Mouse (Mus musculus) spleen, postnatal 4 days (tissue): ENCODE measurements around the gene Csmd2.

Experiments used
- DNase-seq, 2 experiments: peaks; one replicate each; pipeline ENCODE4 v3.0.0; 2022; ENCODE audit warnings: low spot score in 2 of 2

Csmd2 gene

DNA sequence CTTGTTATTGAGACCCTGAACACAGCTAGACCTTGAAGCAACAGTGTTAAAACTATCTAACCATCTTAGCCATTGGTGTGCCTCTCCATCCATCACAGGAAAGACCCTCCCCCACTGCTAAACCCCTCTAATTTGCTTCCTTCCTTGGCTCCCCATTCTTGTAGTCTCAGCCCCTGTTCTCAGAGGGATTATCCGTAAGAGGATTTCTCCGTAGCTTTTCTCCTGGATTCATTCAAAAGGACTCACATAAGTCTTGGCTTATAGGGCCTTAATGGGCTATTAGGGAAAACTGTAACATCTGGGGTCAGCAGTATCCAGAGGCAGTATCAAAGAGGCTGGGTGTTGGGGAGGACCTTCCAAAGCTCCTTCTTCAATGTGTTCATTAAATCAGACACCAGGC is 152.3 kb downstream of the Csmd2 start:
- no peak for DNase-seq

DNA sequence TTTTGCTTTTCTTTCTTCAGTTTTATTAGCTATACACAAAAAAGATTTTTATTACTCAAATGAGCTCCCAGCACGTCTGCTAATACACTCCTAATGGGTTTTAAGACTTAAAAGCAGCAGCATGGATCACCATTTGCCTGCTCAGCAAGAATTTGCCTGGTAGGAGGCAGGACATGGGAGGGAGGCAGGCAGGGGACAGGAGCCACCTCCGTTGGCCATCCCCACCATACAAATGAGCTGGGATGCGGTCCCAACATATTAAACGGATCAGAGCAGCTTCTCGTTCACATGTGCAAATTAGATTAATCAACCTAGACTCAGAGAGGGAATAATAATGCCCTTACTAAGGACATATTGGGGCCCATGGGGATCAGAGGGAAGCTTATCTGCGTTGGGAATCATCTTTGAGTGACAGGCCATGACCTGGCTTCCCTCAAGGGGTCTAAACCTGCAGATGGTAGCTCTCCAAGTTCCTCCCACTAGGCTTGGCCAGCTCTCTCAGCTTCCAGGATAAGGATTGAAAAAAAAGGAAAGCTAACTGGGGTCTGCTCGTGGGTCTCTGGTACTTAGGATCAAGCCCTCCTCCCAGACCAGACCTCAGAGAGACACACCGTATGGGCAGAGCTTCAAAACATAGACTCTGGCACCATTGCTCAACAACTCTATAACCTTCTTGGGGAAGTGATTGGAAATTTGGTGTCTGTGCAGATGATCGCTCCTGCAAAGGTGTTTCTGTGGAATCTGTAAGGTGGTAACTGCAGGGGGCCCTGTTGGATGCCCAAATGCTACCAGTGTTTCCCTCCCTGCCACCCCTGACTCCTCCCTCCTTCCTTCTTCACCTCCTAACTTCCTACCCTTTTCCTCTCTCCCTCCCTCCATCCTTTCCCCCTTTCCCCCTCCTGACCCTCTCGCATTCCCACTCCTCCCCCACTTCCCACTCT is 153.8 kb downstream of the Csmd2 start:
- DNase-seq: no peak

DNA sequence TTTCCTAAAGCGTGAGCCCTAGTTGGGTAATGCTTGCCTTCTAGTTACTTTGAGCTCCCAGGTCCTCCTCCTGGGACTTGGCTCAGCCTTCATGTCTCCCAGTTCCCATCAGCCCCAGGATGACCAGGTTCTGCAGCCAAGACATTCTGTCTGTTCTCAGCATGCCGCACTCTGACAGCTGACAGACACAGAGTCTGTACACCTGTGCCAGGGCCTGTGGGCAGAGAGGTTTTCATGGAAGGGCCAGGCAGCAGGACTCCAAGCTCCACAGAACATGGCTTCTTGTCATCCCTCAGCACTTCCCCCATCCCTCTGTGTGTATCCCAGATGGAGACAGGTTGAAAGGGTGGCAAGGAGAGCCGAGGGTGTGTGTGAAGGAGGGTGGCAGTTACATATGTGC is 154.6 kb downstream of the Csmd2 start:
- DNase-seq: no peak

DNA sequence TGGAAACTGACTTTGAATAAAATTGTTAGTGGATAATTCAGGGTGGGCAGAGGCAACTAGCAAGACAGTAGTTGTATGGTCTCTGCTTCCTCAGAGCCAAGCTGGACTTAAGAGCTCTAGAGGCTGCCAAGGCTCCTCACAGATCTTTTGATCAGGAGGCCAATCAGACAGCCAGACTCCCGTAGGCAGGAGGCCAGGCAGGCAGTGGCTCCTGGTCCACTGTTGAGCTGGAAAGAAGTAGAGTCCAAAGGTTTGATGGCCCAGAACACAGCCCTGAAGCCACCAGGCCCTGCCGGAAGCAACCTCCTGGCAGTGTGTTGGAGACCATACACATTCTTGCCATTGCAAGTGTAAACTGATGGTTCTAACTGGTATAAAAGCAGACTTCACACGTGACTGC is 155.5 kb downstream of the Csmd2 start:
- DNase-seq: no peak

DNA sequence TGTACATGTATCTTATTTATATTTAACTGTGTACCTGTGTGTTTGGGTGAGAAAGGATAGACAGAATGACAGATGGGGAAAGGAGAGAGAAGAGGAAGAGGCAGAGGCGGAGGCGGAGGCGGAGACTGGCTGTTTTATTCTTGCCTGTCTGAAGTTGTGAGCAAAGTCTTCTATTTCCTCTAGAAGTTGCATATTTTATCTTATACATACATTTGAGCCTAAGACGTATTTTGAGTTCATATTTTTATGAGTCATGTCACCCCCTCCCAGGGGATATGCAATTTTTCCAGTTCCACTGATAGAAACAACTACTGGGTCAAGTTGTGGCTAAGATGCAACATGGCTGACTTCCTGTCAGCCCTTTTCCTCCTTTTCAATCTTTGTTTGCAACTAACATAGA is 161.9 kb downstream of the Csmd2 start:
- no peak for DNase-seq

DNA sequence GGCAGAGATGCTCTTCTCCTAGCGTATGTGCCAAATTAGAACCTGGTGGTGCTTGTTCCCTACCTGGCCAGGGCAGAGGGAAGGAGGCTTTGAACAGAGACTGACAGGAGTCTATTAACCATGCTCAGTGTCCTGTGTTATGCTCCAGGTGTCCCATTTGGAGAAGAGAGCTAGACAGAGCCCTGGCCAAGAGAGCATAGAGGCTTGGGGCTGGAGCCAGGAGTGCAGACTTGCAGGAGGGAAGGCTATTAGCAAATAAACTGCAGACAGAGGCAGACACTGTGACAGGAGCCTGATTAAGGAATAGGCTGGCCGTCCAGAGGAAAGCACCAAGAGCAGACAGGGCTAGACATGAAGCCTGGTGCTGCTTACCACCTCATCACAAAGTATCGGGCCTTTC is 164.4 kb downstream of the Csmd2 start:
- DNase-seq: no peak

DNA sequence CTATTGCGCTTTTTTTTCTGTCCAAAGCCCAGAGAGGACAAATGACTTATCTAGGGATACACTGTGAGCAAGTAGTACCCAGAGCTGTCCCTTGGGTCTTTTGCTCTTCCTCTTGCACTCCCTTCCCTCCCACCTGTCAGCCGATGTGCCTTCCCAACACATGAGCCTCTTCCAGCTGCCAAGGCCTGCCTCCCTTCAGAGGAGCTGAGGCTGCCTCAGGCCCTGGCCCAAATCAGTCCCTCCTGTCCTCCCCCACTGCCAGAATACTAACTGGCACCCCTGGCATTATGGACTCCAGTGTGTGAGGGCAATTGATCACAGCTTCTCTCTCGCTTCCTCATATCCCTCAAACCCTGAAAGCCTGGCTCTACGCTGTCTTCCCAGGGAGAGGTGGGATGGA is 165.5 kb downstream of the Csmd2 start:
- no peak for DNase-seq

DNA sequence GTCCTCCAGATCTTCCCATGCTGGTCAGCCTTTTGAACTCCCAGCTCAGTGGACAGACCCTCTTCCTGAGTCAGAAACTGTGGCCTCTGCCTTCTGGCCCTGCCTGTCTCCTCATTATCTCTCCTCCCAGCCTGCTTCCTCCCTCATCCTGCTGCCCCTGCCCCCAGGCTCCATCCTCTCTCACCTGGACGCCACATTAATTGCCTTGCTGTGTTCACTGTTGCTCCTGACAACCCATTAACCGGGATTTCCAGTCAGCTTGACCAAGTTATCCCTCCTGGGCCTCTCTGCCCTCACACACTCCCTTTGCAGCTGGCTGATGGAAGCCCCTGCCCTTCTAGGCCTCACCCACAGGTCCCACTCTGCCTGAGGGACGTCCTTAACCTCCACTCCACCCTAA is 167.6 kb downstream of the Csmd2 start:
- DNase-seq: no peak

DNA sequence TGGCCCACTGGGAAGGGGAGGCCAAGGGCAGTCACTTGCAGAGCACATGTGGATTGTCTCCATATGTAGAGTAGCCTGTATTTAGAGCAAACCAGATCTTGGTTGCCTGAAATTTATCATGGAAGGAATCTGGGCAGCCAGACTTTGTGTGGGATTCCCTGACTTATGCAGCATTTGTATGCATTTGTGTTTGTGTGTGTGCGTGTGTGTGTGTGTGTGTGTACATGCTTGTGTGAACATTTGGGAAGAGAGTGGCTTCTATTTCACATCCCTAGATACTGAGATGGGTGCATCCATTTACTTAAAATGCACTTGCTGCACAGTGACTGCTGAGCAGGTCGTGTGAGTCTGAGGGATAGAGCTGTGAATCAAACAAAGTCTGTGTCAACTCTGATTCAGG is 173.0 kb downstream of the Csmd2 start:
- no peak for DNase-seq

GRCm38 (mm10) chr4:128170181-128170580 is 182.5 kb downstream of the Csmd2 start:
- DNase-seq: no peak

DNA sequence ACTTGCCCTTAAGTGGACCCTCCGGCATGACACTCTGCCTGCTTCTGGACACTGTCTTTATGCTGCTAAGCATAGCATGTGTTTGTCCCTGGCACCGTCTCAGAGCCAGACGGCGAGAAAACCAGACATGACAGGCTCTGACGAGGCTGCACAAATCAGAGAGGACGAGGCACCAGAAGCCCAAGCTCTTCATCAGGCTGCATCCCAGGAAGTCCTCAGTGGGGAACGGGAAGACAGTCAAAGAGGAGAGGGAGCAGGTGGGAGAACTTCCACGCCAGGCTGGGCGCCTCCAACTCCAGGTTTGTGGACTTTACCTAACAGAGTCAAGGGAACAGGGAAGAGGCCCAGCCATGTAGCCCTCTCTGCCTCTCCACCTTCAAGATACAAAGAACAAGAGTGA is 183.6 kb downstream of the Csmd2 start:
- no peak for DNase-seq

GRCm38 (mm10) chr4:128171701-128172100 is 184.0 kb downstream of the Csmd2 start:
- no peak for DNase-seq

DNA sequence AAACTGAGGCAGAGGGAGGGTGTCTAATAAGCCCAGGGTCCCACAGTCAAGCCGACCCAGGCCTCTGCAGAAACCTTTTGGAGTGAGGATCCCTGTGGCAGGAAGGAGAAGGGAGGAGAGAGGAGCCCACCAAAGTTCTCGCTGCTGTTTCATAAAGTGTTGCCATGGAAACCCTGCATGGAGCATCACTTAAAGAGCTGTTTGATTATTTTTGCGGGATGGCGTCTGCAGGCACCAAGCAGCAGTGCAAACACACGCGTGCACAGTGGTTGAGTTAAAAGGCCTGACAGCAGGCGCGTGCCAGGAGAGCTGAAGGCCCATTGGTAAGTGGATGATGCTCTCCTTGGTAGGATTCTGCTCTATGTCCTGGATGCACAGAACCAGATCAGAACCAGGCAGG is 191.3 kb downstream of the Csmd2 start:
- no peak for DNase-seq

GRCm38 (mm10) chr4:128179581-128179980 is 191.9 kb downstream of the Csmd2 start:
- DNase-seq: no peak

- DNase-seq: no peak
Observed at GRCm38 (mm10) chr4:128184747-128185146, 197.1 kb downstream of the Csmd2 start.

DNA sequence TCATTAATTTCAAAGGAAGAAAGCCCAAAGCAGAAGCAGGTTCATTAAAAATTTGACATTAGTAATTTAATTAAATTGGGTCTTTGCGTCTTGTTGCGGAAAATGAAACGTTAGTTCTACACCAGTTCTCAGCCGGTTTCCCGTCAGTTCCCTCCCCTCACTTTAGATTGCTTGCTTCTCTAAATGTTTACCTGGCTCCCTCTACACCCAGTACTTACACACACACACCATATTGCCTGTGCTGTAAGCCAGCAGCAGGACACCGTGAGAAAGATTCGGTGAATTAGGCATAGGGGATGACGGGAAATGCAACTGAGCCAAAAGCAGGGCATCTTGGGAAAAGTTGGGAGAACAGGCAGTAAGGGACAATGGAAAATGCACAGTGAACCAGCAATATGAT is 206.8 kb downstream of the Csmd2 start:
- no peak for DNase-seq

DNA sequence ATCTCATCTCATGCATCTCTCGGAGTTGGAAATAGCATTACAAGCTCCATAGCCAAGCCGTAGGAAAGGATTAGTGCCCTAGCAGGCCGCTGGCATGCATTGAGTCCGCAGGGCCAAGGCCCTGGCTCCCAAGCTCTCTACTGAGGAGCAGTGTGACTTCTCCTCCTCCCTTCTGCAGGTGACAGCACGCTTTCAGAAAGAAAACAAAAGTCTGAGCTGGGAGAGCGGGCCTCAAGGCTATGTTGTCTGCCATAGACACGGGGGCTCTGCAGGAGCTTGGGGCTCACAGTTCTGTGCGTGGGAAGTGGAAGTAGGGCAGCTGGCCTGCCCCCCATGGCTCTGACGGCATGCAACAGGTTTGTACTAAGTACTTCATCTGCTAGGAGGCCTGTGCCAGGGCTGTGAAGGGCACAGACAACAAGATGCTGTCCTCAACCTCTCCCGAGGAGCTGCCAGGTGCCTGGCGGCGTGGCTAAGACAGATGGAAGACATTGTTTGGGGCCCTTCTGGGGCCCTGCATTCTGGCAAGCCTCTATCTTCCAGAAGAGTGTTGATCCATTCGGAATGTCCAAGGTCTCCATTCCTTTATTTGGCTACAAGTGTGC is 230.4 kb downstream of the Csmd2 start:
- no peak for DNase-seq

DNA sequence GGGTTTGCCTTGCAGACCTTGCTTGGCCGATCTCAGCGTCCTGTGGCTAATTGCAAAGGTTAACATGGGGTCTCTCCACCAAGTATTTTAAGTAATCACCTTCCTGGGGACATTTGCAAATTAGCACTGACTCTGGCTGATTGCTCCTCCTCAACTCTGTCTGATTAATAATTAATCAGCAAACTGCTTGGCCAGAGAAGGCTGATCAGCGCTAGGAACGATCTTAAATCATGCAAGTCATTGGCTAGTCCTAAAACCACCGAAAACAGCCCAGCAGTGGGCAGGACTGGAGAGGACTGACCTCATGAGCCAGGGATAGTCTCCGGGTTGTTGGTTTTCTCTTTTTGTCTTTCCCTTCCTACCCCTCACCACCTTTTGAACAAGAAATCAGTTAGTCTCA is 236.8 kb downstream of the Csmd2 start:
- DNase-seq: no peak

GRCm38 (mm10) chr4:128227377-128228316 is 240.0 kb downstream of the Csmd2 start:
- DNase-seq: no peak

DNA sequence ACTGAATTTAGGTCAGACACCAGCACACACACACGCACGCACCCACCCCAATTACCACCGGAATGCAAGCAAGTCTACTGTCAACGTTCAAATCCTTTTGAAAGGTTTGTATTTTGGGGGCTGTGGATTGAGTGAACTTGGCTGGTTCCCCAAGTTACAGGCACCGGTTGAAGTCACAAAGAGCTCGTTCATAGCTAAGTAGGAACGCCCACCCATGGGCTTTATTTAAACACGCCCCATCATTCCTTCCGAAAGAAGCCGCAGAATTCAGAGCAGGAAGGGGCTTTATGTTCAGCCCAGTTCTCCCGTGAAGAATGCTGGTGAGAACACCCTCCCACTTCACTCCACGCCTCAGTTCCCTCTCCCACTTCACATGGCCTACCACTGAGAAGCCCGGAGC is 245.8 kb downstream of the Csmd2 start:
- DNase-seq: no peak

DNA sequence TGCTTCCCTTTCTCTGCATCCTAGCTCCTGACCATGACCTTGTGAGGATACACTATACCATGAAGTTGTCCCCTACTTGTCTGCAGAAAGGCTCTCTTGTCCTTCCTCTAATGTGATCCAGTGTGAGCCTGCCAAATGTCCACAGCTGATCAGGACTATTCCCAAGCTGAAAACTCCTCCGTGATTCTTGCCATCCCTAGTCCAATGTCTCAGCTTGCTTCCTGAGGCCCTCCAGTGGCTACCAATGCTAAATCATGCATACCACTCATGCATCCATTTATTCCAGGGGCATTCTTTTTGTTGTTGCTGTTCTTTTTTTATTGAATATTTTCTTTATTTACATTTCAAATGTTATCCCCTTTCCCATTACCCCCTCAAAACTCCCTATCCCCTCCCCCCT is 251.5 kb downstream of the Csmd2 start:
- no peak for DNase-seq
